Mouse (Mus musculus): Measurements from ENCODE around the gene Gm6583.

Gm6583 gene

DNA sequence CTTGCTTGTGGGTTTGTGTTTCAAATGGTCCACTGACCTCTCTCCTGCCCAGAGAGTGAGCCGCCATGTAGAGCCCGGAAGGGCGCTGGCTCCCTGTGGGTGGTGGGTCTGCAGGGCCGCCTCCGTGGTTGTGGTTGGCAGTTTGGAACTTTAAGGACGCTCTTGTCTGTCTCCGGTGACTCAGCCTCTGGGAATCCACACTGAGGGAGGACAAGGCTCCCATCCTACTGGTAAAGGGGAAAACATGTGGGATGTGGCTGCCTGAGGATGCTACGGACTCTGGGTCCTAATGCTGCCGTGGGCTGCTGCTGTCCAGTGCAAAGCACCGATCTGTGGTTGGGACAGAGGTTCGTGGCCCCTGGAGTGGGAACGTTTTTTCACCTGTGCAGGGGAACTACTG is 12.1 kb upstream of the Gm6583 start:
- DNase-seq: no peak

DNA sequence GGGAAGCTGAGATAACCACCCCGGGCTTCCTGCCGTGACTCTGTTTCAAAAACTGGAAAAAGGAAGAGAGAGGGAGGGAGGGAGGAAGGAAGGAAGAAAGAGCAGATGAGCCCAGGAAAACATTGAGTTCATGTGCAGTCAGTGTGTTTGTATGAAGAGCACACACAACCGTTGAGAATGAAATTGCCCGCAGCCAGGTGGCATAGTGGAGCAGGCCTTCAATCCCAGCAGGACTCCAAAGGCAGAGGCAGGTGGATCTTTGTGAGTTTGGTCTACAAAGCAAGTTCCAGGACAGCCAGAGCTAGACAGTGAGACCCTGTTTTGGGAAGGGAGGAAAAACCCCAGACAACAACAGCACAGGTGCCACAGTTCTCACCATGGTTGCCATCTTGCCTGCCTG is 11.5 kb upstream of the Gm6583 start:
- DNase-seq: no peak

GRCm38 (mm10) chr5:112366879-112367278 is 11.0 kb upstream of the Gm6583 start:
- DNase-seq: no peak

GRCm38 (mm10) chr5:112364184-112364797 is 8.5 kb upstream of the Gm6583 start:
- no peak for DNase-seq

- no peak for DNase-seq
Observed at GRCm38 (mm10) chr5:112360077-112360476, 4.2 kb upstream of the Gm6583 start.

DNA sequence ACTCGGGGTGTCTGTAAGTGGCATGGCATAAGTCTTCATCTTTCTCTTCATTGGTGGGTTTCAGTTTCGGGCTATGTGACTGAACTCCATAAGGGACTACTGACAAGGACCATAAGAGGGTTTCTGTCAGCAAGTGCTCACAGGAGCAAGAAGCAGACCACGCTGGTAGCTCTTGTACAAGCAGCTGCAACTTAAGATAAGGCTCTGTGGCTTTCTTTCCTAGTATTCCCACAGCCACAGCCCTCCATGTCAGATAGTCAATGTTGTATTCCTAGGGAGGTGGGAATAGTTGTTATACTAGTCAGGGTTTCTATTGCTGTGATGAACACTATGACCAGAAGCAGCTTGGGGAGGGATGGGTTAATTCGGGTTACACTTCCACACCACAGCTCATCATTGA is 3.7 kb upstream of the Gm6583 start:
- DNase-seq: no peak

- no peak for DNase-seq
Observed at GRCm38 (mm10) chr5:112356322-112356721, 489 bp upstream of the Gm6583 start.

DNA sequence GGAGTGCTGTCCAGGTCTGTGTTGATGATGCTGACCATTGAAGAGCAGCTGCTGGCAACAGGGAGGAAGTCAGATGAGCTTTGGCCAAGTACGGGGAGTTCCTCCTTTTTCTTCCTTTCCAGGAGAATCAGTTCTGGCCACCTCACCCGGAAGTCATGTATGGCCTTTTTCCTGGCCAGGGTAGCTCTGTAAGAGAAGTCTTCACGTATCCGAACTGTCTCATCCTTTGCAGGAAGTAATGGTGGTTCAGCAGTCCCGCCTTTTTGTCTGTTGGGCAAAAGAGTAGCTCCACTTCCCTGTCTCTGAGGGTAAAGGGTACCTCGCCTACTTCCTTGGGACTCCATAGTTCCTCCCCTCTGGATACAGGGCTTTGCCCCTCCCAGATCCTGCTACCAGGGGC is 340 bp downstream of the Gm6583 start:
- no peak for DNase-seq

- DNase-seq: no peak
Observed at GRCm38 (mm10) chr5:112349169-112349568, 6.7 kb downstream of the Gm6583 start.

DNA sequence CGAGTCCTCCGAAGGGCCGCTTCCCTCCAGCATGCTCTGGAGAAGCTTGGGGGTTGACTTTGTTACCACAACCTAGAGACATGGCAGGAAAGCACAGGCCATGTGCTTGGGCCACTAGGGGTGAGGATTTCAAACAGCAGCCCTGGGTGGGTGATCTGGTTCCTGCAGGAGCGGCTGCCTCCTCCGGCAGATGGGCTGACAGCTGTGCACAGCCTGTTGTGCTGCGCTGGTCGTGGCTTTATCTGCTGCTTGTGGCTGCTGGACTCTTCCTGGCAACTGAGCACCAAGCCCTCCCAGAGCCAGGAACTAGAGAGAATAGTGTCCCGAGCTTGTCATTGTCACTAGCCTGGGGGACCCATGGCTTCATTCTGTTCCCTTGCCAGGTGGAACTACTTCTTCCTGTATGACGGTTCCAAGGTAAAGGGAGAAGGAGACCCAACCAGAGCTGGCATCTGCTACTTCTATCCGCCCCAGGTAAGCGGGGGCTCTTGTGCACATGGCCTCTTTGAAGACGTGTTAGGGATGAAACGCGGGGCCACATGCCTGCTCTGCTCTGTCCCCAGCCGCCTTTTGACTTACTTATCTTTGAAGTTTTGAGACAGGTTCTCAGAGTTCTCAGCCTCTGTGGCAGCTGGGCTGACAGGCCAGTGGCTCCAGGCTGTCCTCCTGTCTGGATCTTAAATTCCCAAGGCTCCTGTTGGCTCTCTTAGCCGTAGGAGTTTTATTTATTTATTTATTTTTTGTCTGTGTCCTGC is 9.4 kb downstream of the Gm6583 start:
- DNase-seq: no peak

DNA sequence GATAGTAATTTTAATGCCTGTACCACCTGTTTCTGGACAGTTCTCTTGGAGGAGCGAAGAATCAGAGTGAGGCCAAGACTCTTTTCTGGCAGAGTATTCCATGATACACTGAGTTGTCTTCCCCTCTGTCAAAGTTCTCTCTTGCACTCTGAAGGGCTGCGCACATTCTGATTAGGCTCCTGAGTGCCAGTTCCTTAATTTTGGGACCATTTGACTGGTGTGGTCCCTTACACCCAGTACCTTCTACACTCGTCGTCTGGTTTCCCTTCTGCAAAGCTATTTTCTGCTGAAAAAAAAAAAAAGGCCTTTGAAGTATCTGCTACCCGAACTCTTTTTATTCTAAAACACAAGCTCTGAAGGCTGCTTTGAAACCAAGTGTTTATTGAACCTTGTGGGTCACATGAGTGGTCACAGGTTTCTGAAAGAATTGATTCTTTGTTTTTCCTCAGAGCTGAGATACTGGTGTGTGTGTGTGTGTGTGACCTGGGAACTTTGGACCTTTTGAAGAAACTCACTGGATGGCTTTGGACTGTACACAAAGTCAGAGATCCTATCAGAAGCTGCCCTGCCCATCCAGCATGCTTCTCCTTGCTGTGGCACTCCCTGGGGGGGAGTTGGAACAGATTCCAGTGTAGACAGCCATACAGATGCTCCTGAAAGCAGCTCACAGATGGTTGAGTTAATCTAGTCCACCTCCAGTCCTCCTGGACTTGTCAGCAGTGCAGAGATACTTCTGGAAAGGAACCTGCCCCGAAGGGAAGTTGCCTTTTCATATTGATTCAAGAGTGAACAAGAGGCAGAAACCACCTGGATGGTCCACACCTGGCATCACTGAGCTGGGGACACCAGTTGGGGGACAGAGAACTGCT is 11.5 kb downstream of the Gm6583 start:
- DNase-seq: no peak

- DNase-seq: no peak
Observed at GRCm38 (mm10) chr5:112343205-112343595, 12.6 kb downstream of the Gm6583 start.

DNA sequence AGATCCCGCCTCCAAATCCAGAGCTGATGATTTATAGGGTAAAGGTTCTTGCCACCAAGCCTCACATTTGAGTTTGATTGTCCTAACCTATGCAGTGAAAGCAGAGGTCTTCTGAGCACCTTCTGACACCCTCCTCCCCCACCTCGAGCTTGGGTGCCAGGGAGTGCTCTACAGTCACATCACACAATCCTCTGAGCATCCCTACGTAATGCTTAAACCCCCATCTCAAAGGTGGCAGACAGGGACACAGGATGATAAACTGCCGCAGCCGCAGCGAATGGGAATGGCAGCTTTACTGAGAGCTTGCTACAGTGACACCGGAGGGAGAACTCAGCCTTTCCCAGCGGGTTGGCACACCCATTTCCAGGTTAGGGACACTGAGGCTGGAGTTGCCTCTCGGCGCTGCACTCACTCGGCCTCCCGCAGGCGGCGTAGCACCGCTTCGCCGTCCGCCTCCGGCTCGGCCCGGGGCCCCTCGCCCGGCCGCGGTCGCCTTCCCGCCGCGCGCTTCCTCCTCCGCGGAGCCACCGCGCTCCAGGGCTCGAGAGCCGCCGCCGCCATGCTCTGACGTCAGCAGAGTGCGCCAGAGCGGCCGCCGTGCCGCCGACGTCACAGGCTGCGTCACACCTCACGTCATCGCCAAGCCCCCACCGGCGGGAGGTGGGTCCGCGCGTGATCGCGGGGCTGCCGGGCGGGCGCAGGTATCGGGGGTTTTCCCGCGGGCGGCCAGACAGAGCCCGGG is 13.2 kb downstream of the Gm6583 start, which contains the start of the genes Srrd and Hps4:
Gene Srrd (minus strand): TSS at position 578 of the 742 bp plus-strand sequence.
Gene Hps4 (plus strand): TSS at position 621 of the 742 bp plus-strand sequence.
- peak; percentile 89 for DNase-seq

GRCm38 (mm10) chr5:112339215-112339614 is 16.6 kb downstream of the Gm6583 start:
- DNase-seq: no peak

DNA sequence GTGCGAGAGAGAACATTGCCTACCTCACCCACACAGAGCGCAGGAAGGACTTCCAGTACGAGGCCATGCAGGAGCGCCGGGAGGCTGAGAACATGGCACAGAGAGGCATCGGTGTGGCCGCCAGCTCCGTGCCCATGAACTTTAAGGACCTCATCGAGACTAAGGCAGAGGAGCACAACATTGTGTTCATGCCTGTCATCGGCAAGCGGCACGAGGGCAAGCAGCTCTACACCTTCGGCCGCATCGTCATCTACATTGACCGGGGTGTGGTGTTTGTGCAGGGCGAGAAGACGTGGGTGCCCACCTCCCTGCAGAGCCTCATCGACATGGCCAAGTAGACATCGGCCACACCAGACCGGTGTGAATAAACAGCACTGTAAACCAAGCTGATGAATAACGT is 18.8 kb downstream of the Gm6583 start:
- DNase-seq: no peak

- DNase-seq: peak; percentile 62 to 65
Observed at GRCm38 (mm10) chr5:112335473-112335872, 20.4 kb downstream of the Gm6583 start.

DNA sequence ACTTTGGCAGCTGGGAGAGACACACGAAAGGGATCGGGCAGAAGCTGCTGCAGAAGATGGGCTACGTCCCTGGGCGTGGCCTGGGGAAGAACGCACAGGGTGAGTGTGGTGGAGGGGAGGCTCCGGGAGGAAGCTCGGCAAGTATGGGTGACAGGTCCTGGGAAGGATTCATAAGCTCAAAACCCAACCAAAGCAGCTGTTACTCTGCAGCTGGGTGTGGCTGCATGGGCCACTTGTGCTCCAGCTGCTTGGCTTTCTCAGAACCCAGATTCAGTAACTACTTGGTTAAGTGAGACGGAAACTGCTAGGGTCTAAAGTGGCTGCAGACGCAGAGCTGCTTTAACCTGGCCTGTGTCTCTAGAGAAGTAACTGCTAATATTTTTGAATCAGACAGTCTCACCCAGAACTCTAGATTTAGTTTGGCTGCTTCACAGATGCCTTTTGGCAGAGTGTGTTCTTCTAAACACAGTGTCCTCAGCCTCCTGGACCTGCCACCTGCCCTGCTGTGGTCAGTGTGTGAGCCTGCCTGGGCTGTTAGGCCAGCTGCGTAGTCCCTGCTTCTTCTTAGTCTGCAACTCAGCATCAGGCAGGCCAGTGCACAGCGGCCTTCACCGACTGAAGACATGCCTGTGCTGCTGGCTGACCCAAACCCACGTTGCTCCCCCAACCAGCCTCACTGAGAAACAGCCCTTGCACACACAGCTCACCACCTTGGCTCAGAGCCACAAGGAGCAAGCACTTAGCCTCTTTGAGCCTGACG is 25.8 kb downstream of the Gm6583 start:
- DNase-seq: no peak

DNA sequence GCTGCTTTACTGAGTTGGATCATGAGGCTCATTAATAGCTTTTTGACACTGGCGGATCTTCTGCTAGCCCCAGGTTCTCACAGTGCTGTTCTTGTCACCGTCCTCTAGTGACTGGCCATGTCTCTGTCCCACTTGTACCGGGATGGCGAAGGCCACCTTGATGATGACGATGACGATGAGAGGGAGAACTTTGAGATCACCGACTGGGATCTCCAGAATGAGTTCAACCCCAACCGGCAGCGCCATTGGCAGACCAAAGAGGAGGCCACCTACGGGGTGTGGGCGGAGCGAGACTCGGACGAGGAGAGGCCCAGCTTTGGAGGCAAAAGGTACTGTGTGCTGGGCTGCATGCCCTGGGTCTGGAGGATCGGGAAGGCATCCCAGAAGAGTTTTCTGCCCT is 28.0 kb downstream of the Gm6583 start:
- DNase-seq: no peak

GRCm38 (mm10) chr5:112326446-112327009 is 29.3 kb downstream of the Gm6583 start:
- DNase-seq: no peak

DNA sequence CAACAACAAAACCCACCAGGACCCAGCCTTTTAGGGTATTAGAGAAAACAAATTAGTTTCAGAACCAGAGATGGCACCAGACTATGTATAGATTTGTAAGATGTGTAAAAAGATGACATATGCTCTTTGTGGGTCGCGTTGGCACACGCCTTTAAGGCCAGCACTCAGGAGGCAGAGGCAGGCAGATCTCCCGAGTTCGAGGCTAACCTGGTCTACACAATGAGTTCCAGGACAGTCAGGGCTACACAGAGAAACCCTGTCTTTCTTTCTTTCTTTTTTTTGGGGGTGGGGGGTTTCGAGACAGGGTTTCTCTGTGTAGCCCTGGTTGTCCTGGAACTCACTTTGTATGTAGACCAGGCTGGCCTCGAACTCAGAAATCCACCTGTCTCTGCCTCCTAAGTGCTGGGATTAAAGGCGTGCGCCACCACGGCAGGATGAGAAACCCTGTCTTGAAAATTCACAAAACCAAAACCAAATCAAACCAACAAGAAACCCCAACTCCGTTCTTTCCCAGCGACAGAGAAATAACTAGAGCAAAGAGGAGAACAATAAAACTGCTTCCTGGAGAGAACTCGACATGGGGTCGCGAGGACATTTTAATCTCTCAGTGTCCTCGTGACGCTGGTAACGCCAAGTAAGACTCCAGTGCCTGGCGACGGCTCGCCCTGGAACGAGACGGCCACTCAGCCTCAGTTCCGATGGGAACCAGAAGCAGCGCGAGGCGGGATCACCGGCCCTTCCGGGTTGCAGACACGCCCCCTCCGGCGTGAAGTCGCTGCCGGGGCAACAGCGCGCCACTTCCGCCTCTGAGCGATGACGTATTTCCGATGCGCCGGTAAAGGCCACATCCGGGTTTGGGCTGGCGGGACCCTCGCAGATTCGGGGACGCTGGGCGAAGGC is 30.0 kb downstream of the Gm6583 start, which contains the start of gene Tfip11:
Gene Tfip11 (plus strand): TSS at position 813 of the 900 bp plus-strand sequence.
- DNase-seq: peak; percentile 97

Measured in cerebellum, postnatal 36 days (tissue).